Mouse (Mus musculus) heart, postnatal 0 days (tissue): Measurements from ENCODE around the gene Kdm5a.

ENCODE experiments used
- CTCF ChIP-seq: IDR thresholded peaks from 2 replicates; pipeline ENCODE4 v1.5.1; 2016; ENCODE audit warnings: antibody characterized with exemption, control low read depth, low read depth
- EP300 ChIP-seq: IDR thresholded peaks from 2 replicates; pipeline ENCODE4 v1.6.1; 2016; ENCODE audit warnings: antibody characterized with exemption, low read depth

GRCm38 (mm10) chr6:120473427-120473826 is 109.5 kb downstream of the Kdm5a start:
- TF ChIP-seq CTCF (no peak), EP300 (no peak)
